Mouse (Mus musculus): ENCODE data around the gene Slc7a11. TPM values are rescaled to one million over a fixed set of nuclear protein-coding genes. Genes with fewer than 3 reads are reported as not detected.
"Not testable (repeated sequence)": the region's sequence is repeated elsewhere in the genome, so short reads cannot be mapped to it uniquely, and the experiment has no call there.

The Slc7a11 gene
- polyA plus RNA-seq, 1 experiment, result 0.99 TPM

- WGBS, result 55% methylated on average over 4 of the region's 4 CpGs
- H3K36me3 ChIP-seq (ENCODE audit: control insufficient read depth, insufficient read depth, low read length), result no peaks in the 10 kb centered on the region
- no peaks in the 10 kb centered on the region for H3K4me1 ChIP-seq (ENCODE audit: control insufficient read depth, insufficient read depth, insufficient read length)
- H3K4me3 ChIP-seq (ENCODE audit: extremely low read depth, insufficient read depth, insufficient read length), result no peak overlapping the region
- no peak for DNase-seq (ENCODE audit: low read depth in 1 of 2, low spot score in 2 of 2)
- H3K27ac ChIP-seq (ENCODE audit: insufficient read depth, low read length), result no peak overlapping the region
- TF ChIP-seq CTCF (IDR thresholded peaks at IDR 0.05; ENCODE audit: extremely low read depth, insufficient read depth, insufficient read length, insufficient replicate concordance), result no peak
- TF ChIP-seq POLR2A (IDR thresholded peaks at IDR 0.05; ENCODE audit: low read depth, low read length), result no peak
- no peaks in the 10 kb centered on the region for H3K27me3 ChIP-seq (ENCODE audit: control insufficient read depth, insufficient read depth, low read length)
Observed at GRCm38 (mm10) chr3:50438520-50439253, 4.7 kb downstream of the Slc7a11 start.

GRCm38 (mm10) chr3:50438081-50438480, 5.3 kb downstream of the Slc7a11 start:
- not testable (repeated sequence) for H3K27me3 ChIP-seq (ENCODE audit: control insufficient read depth, insufficient read depth, low read length)
- WGBS, result 29% methylated on average over 2 of the region's 2 CpGs

GRCm38 (mm10) chr3:50436409-50436808, 7.0 kb downstream of the Slc7a11 start:
- not testable (repeated sequence) for H3K4me1 ChIP-seq (ENCODE audit: control insufficient read depth, insufficient read depth, insufficient read length); H3K4me3 ChIP-seq (ENCODE audit: extremely low read depth, insufficient read depth, insufficient read length); H3K27me3 ChIP-seq (ENCODE audit: control insufficient read depth, insufficient read depth, low read length); DNase-seq (ENCODE audit: low read depth in 1 of 2, low spot score in 2 of 2); H3K27ac ChIP-seq (ENCODE audit: insufficient read depth, low read length); H3K36me3 ChIP-seq (ENCODE audit: control insufficient read depth, insufficient read depth, low read length)
- WGBS, result 67% methylated on average over 2 of the region's 2 CpGs

More at GRCm38 (mm10) chr3:50438081-50438480, 5.3 kb downstream of the Slc7a11 start:
- not testable (repeated sequence) for H3K4me1 ChIP-seq (ENCODE audit: control insufficient read depth, insufficient read depth, insufficient read length); H3K27ac ChIP-seq (ENCODE audit: insufficient read depth, low read length); H3K4me3 ChIP-seq (ENCODE audit: extremely low read depth, insufficient read depth, insufficient read length); H3K36me3 ChIP-seq (ENCODE audit: control insufficient read depth, insufficient read depth, low read length); DNase-seq (ENCODE audit: low read depth in 1 of 2, low spot score in 2 of 2)

GRCm38 (mm10) chr3:50433831-50434230, 9.6 kb downstream of the Slc7a11 start:
- DNase-seq (ENCODE audit: low read depth in 1 of 2, low spot score in 2 of 2), result no peak
- H3K27ac ChIP-seq (ENCODE audit: insufficient read depth, low read length), result no peak overlapping the region
- H3K4me1 ChIP-seq (ENCODE audit: control insufficient read depth, insufficient read depth, insufficient read length), result no peaks in the 10 kb centered on the region
- H3K36me3 ChIP-seq (ENCODE audit: control insufficient read depth, insufficient read depth, low read length), result no peaks in the 10 kb centered on the region
- H3K4me3 ChIP-seq (ENCODE audit: extremely low read depth, insufficient read depth, insufficient read length), result no peak overlapping the region
- no peaks in the 10 kb centered on the region for H3K27me3 ChIP-seq (ENCODE audit: control insufficient read depth, insufficient read depth, low read length)
- TF ChIP-seq CTCF (IDR thresholded peaks at IDR 0.05; ENCODE audit: extremely low read depth, insufficient read depth, insufficient read length, insufficient replicate concordance) (no peak), POLR2A (IDR thresholded peaks at IDR 0.05; ENCODE audit: low read depth, low read length) (no peak)
- 84% methylated on average over 4 of the region's 4 CpGs for WGBS

- Histone ChIP-seq H3K4me3 (ENCODE audit: extremely low read depth, insufficient read depth, insufficient read length) (no peak overlapping the region), H3K36me3 (ENCODE audit: control insufficient read depth, insufficient read depth, low read length) (no peaks in the 10 kb centered on the region), H3K27ac (ENCODE audit: insufficient read depth, low read length) (no peak overlapping the region), H3K4me1 (ENCODE audit: control insufficient read depth, insufficient read depth, insufficient read length) (no peaks in the 10 kb centered on the region), H3K27me3 (ENCODE audit: control insufficient read depth, insufficient read depth, low read length) (no peaks in the 10 kb centered on the region)
- WGBS, result 85% methylated on average over 8 of the region's 8 CpGs
- DNase-seq (ENCODE audit: low read depth in 1 of 2, low spot score in 2 of 2), result no peak
- no peak for TF ChIP-seq POLR2A (IDR thresholded peaks at IDR 0.05; ENCODE audit: low read depth, low read length)
- no peak for TF ChIP-seq CTCF (IDR thresholded peaks at IDR 0.05; ENCODE audit: extremely low read depth, insufficient read depth, insufficient read length, insufficient replicate concordance)
Observed at GRCm38 (mm10) chr3:50430811-50431210, 12.6 kb downstream of the Slc7a11 start.

GRCm38 (mm10) chr3:50421480-50422277, 21.7 kb downstream of the Slc7a11 start:
- H3K4me3 ChIP-seq (ENCODE audit: extremely low read depth, insufficient read depth, insufficient read length), result no peak overlapping the region
- no peak for TF ChIP-seq CTCF (IDR thresholded peaks at IDR 0.05; ENCODE audit: extremely low read depth, insufficient read depth, insufficient read length, insufficient replicate concordance)
- no peak for TF ChIP-seq POLR2A (IDR thresholded peaks at IDR 0.05; ENCODE audit: low read depth, low read length)
- H3K4me1 ChIP-seq (ENCODE audit: control insufficient read depth, insufficient read depth, insufficient read length), result no peaks in the 10 kb centered on the region
- H3K27me3 ChIP-seq (ENCODE audit: control insufficient read depth, insufficient read depth, low read length), result no peaks in the 10 kb centered on the region
- H3K27ac ChIP-seq (ENCODE audit: insufficient read depth, low read length), result no peak overlapping the region
- no peaks in the 10 kb centered on the region for H3K36me3 ChIP-seq (ENCODE audit: control insufficient read depth, insufficient read depth, low read length)
- DNase-seq (ENCODE audit: low read depth in 1 of 2, low spot score in 2 of 2), result no peak
- 85% methylated on average over 8 of the region's 8 CpGs for WGBS

- TF ChIP-seq POLR2A (IDR thresholded peaks at IDR 0.05; ENCODE audit: low read depth, low read length) (no peak), CTCF (IDR thresholded peaks at IDR 0.05; ENCODE audit: extremely low read depth, insufficient read depth, insufficient read length, insufficient replicate concordance) (no peak)
- WGBS, result 88% methylated on average over 3 of the region's 3 CpGs
- Histone ChIP-seq H3K4me1 (ENCODE audit: control insufficient read depth, insufficient read depth, insufficient read length) (no peaks in the 10 kb centered on the region), H3K4me3 (ENCODE audit: extremely low read depth, insufficient read depth, insufficient read length) (no peak overlapping the region), H3K27me3 (ENCODE audit: control insufficient read depth, insufficient read depth, low read length) (no peaks in the 10 kb centered on the region), H3K27ac (ENCODE audit: insufficient read depth, low read length) (no peak overlapping the region), H3K36me3 (ENCODE audit: control insufficient read depth, insufficient read depth, low read length) (no peaks in the 10 kb centered on the region)
- no peak for DNase-seq (ENCODE audit: low read depth in 1 of 2, low spot score in 2 of 2)
Observed at GRCm38 (mm10) chr3:50419161-50419560, 24.3 kb downstream of the Slc7a11 start.
